Mouse (Mus musculus) hindbrain, postnatal 0 days (tissue): ENCODE measurements around the gene Meis1. TPM values are rescaled to one million over a fixed set of nuclear protein-coding genes. Genes with fewer than 3 reads are reported as not detected.

Source experiments
- ATAC-seq: fragments of 200-750 bp; cut with Nextera tagmentation; 2 replicates; pipeline ENCODE4 v1.8.0; 2017; ENCODE audit warnings: mild to moderate bottlenecking, moderate TSS enrichment, moderate library complexity
- DNase-seq: peaks from one replicate; pipeline ENCODE4 v3.0.0-alpha.2; 2015; ENCODE audit warnings: low spot score
- H3K27ac ChIP-seq: fragments of 300-500 bp; sonication (generic); 2 replicates; pipeline ENCODE4 v1.5.1; 2014; ENCODE audit warnings: mild to moderate bottlenecking
- H3K27me3 ChIP-seq: fragments of 300-500 bp; sonication (generic); 2 replicates; pipeline ENCODE4 v1.6.1; 2014; ENCODE audit warnings: low read length, mixed read lengths; ENCODE audit not compliant: insufficient read depth
- H3K36me3 ChIP-seq: fragments of 300-500 bp; sonication (generic); 2 replicates; pipeline ENCODE4 v1.6.1; 2014; ENCODE audit warnings: low read length, mixed read lengths; ENCODE audit not compliant: insufficient read depth
- H3K4me1 ChIP-seq: fragments of 300-500 bp; sonication (generic); 2 replicates; pipeline ENCODE4 v1.6.1; 2014; ENCODE audit warnings: antibody characterized with exemption, low read length, mixed read lengths; ENCODE audit not compliant: insufficient read depth
- H3K4me2 ChIP-seq: fragments of 300-500 bp; sonication (generic); 2 replicates; pipeline ENCODE4 v1.6.1; 2014; ENCODE audit warnings: low read depth, mild to moderate bottlenecking, low read length, moderate library complexity, mixed read lengths
- H3K4me3 ChIP-seq: fragments of 300-500 bp; sonication (generic); 2 replicates; pipeline ENCODE4 v1.5.1; 2014; ENCODE audit warnings: low read length
- H3K9ac ChIP-seq: fragments of 300-500 bp; sonication (generic); replicated peaks from 2 replicates; pipeline ENCODE4 v1.6.1; 2014; ENCODE audit warnings: mild to moderate bottlenecking, low read length, moderate library complexity, mixed read lengths
- H3K9me3 ChIP-seq: fragments of 300-500 bp; sonication (generic); 2 replicates; pipeline ENCODE4 v1.6.1; 2016; ENCODE audit warnings: low read length, mixed read lengths
- CTCF ChIP-seq: IDR thresholded peaks from 2 replicates; pipeline ENCODE4 v1.5.1; 2016; ENCODE audit warnings: antibody characterized with exemption, control low read depth, low read depth
- WGBS: fragments of 180-500 bp; shearing (Covaris S2); extraction: QIAGEN DNeasy Blood & Tissue Kit; methylation state at CpG from one replicate; pipeline ENCODE4 v1.1.7; 2014; 5-methylcytosine and 5-hydroxymethylcytosine counted together
- polyA plus RNA-seq: library from polyadenylated mRNA; unstranded; fragments of >200 nt; fragmentation: Nextera tagmentation; extraction: Ambion mirVana; gene quantifications from 2 replicates; pipeline ENCODE4 v1.2.1, GENCODE M21; 2015
- total RNA-seq: library from RNA; depleted of rRNA; stranded (reverse); fragments of >200 nt; gene quantifications from 2 replicates; pipeline ENCODE4 v1.2.3, GENCODE M21; 2014

Gene Meis1
- total and polyA plus RNA-seq, 2 experiments from 2014 or later = 99.4 to 112 TPM

DNA sequence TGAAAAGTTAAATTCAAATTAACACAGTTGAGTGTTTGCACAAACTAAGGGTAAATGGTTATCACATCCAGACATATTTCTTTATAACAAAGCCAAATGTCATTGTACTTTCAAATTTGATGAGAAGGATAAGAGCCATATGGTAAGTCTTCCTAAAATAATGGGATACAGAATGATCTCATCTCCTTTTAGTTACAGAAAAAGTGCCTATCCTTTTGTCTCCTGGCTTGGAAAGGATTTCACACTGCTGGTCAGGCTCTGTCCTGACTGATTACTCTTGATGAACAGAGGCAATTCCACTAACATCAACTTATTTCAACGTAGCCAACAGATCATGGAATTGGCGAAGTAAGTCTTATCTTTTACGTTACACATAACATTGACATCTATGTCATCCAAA is 171.1 kb downstream of the Meis1 start:
- Histone ChIP-seq H3K4me1 (no peaks in the 10 kb centered on the region), H3K9me3 (no peaks in the 10 kb centered on the region), H3K27ac (no peak overlapping the region), H3K4me3 (no peak overlapping the region), H3K9ac (no peak overlapping the region), H3K27me3 (no peaks in the 10 kb centered on the region), H3K4me2 (no peak overlapping the region), H3K36me3 (no peaks in the 10 kb centered on the region)
- WGBS = 80% methylated on average over 3 of the region's 3 CpGs
- ATAC-seq = no peak
- TF ChIP-seq CTCF = no peak
- no peak for DNase-seq

DNA sequence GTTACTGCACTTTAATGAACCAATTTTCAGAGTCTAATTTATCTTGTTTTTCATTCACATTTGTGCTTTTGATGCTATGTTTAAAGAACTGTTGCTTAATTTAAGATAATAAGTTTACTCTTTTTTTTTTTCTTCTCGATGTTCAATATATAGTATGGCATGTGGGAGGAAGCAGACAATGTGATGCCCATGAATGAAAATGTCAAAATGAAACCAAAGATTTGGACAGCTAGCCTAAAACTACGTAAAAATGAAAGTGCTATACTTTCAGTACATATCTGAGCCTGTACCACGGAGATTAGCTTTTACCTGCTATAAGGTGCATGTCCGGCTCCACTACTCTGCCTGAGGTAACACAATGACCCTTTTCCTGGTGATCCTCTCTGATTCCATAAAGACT is 172.3 kb downstream of the Meis1 start:
- Histone ChIP-seq H3K9ac (no peak overlapping the region), H3K36me3 (no peaks in the 10 kb centered on the region), H3K4me2 (no peak overlapping the region), H3K27ac (no peak overlapping the region), H3K9me3 (no peaks in the 10 kb centered on the region), H3K27me3 (no peaks in the 10 kb centered on the region), H3K4me3 (no peak overlapping the region), H3K4me1 (no peaks in the 10 kb centered on the region)
- ATAC-seq (no peak), DNase-seq (no peak)
- no peak for TF ChIP-seq CTCF
- 92% methylated on average over 4 of the region's 4 CpGs for WGBS

DNA sequence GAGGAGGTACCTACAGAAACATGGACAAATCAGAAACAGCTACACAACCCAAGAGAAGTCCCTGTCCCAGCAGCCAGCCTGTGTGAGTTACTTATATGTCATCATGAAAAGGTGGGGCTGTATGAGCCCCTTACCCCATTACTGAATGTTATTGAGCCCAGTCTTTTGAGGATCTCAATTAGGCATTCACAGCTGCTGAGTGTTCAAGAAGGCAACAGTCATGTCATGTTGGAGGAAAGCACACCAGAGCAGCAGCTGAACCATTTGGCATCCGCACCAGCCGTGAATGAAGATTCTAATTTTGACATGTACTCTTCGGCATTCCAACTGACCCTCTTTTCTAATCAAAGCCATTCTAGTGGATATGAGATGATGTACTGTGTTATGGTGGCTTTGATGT is 172.9 kb downstream of the Meis1 start:
- peak; percentile 27 for DNase-seq
- no peaks in the 10 kb centered on the region for H3K36me3 ChIP-seq
- TF ChIP-seq CTCF = no peak
- WGBS = 72% methylated on average over 3 of the region's 3 CpGs
- no peak overlapping the region for H3K4me3 ChIP-seq
- no peaks in the 10 kb centered on the region for H3K27me3 ChIP-seq
- ATAC-seq = peak; percentile 51; the same call in 1 of the 2 replicates
- H3K4me1 ChIP-seq = no peaks in the 10 kb centered on the region
- H3K9ac ChIP-seq = no peak overlapping the region
- no peak overlapping the region for H3K27ac ChIP-seq
- H3K4me2 ChIP-seq = no peak overlapping the region
- no peaks in the 10 kb centered on the region for H3K9me3 ChIP-seq

DNA sequence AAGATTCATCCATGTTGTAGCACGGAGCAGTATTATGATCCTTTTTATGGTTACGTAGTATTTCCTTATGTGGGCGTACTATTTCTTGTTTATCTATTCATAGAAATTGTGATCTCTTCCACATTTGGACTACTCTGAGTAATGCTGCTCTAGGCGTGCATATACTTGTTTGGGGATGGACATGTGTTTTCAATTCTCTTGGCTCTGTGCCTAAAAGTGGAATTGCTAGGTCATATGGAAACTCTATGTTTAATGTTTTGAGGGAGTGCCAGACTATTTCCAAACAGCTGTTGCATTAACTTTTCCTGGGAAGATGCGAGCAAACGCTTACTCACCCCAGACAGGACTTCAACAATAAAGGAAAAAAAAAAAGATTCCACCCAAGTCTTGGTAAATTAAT is 173.3 kb downstream of the Meis1 start:
- Histone ChIP-seq H3K27ac (no peak overlapping the region), H3K36me3 (no peaks in the 10 kb centered on the region), H3K9ac (no peak overlapping the region), H3K4me3 (no peak overlapping the region), H3K9me3 (no peaks in the 10 kb centered on the region), H3K4me2 (no peak overlapping the region), H3K27me3 (no peaks in the 10 kb centered on the region), H3K4me1 (no peaks in the 10 kb centered on the region)
- 78% methylated on average over 6 of the region's 6 CpGs for WGBS
- ATAC-seq = no peak
- DNase-seq = peak; percentile 36
- no peak for TF ChIP-seq CTCF

DNA sequence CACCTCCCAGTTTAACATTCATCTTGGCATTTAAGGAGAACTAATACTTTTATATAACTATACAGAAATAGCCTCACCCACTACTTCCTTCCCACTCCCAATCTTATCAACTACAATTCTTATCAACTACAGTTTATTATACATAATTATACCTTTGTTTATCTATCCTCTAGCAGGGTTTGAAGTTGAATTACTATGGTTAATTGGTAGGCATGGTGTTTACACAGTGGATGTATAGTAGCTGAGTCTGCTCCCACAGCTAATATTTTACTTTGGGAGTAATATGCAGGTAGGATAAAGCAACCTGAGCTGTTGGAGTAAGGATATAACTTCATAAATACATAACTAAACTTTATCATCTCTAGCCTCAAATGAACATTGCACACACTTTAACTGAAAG is 188.7 kb downstream of the Meis1 start:
- Histone ChIP-seq H3K4me2 (no peak overlapping the region), H3K27me3 (no peaks in the 10 kb centered on the region), H3K27ac (no peak overlapping the region), H3K36me3 (no peaks in the 10 kb centered on the region), H3K9me3 (no peaks in the 10 kb centered on the region), H3K4me1 (no peaks in the 10 kb centered on the region), H3K4me3 (no peak overlapping the region), H3K9ac (no peak overlapping the region)
- ATAC-seq = no peak
- DNase-seq = no peak
- no peak for TF ChIP-seq CTCF
